ENCODE assay signal across 27 mouse cellular contexts in the genomic region with DNA sequence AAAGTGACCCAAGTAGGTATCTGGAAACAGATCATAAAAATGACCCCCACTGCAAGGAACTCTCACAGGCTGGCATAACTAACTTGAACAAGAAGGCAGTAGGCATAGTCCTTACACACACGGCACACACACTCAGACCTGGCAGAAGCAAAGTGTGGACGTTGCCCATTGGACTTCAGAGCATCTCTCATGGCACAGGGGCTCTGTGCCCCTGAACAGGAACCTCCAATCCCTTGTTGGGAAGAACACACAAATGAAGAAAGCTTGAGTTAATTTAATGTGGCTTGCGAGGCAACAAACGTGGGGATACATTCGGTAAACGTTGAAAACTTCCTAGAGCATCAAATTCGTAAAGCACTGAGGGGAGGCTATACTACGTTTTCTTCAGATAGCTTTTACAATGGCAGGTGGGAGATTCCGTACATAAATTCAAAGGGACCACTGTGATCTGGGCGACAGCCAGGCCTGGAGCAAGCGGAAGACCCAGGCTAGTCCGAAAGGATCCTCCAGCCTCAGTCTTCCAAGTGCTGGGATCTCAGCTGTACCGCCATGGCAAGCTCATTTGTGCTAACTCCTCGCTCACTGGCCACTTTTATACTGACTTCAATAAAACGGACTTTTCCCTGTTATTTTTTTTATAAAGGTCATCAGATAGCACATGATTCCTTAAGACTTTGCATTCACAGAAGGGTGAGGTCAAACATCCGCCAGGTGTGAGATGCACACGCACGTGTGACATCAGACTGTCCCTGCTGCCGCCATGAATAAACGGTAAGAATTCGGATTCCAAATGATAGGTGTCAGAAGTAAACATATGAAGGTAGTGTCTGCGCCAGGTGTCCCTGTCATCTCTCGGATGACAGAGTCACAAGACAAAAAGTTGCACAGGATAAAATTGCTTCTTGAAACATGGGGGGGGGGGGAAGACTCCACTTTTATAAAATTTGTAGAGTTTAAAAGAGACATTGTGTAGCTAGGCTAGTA.
"Had no signal": no experiment of that assay in that cellular context is flagged by ENCODE, and none has a peak within 500 bp of the region (broad histone marks: within the 10 kb centered on the region; RNA-seq: fewer than 3 reads in every experiment).

No protein-coding gene starts in this region.

- H3K4me2 ChIP-seq: embryonic facial prominence, embryonic 12.5 days; embryonic facial prominence, embryonic 13.5 days; embryonic facial prominence, embryonic 15.5 days; forebrain, embryonic 12.5 days; forebrain, embryonic 13.5 days; forebrain, embryonic 15.5 days had no signal

- H3K27me3 ChIP-seq: embryonic facial prominence, embryonic 12.5 days; embryonic facial prominence, embryonic 13.5 days; embryonic facial prominence, embryonic 15.5 days; forebrain, embryonic 12.5 days; forebrain, embryonic 13.5 days; forebrain, embryonic 15.5 days had no signal

- H3K27ac ChIP-seq: embryonic facial prominence, embryonic 10.5 days; embryonic facial prominence, embryonic 12.5 days; embryonic facial prominence, embryonic 13.5 days; embryonic facial prominence, embryonic 15.5 days; forebrain, embryonic 10.5 days; forebrain, embryonic 12.5 days; forebrain, embryonic 13.5 days; forebrain, embryonic 15.5 days; gastrocnemius, adult 2 months; heart, adult 2 months had no signal

- H3K4me3 ChIP-seq: embryonic facial prominence, embryonic 10.5 days; embryonic facial prominence, embryonic 12.5 days; embryonic facial prominence, embryonic 13.5 days; embryonic facial prominence, embryonic 15.5 days; erythroblast, embryonic 14.5 days; forebrain, embryonic 10.5 days; forebrain, embryonic 12.5 days; forebrain, embryonic 13.5 days; forebrain, embryonic 15.5 days; gastrocnemius, adult 2 months; heart, adult 2 months had no signal

- H3K9ac ChIP-seq: embryonic facial prominence, embryonic 12.5 days; embryonic facial prominence, embryonic 13.5 days; embryonic facial prominence, embryonic 15.5 days; forebrain, embryonic 12.5 days; forebrain, embryonic 13.5 days; forebrain, embryonic 15.5 days; forebrain, postnatal 0 days had no signal

- H3K36me3 ChIP-seq: embryonic facial prominence, embryonic 10.5 days; embryonic facial prominence, embryonic 12.5 days; embryonic facial prominence, embryonic 13.5 days; embryonic facial prominence, embryonic 15.5 days; forebrain, embryonic 10.5 days; forebrain, embryonic 12.5 days; forebrain, embryonic 15.5 days had no signal

- DNase-seq: cerebellum, adult 8-10 months; cerebellum, adult 9-10 months; cerebellum, adult 9-11 months; cerebellum, postnatal 10 days; cerebellum, postnatal 14 days; cerebellum, postnatal 25 days; cerebellum, postnatal 36 days; embryo, embryonic 11 days; forebrain, postnatal 0 days; gastrocnemius, adult 2 months; gastrocnemius, postnatal 10 days; gastrocnemius, postnatal 14 days; gastrocnemius, postnatal 25 days; gastrocnemius, postnatal 36 days; heart, adult 18-20 months; heart, adult 2 months had no signal

- H3K4me1 ChIP-seq: embryonic facial prominence, embryonic 12.5 days; forebrain, embryonic 12.5 days had no signal

- ATAC-seq: forebrain, embryonic 13.5 days; forebrain, embryonic 14.5 days; forebrain, embryonic 15.5 days; forebrain, embryonic 16.5 days; forebrain, postnatal 0 days had no signal

- H3K9me3 ChIP-seq: embryonic facial prominence, embryonic 10.5 days; embryonic facial prominence, embryonic 12.5 days; embryonic facial prominence, embryonic 13.5 days; embryonic facial prominence, embryonic 15.5 days; forebrain, embryonic 10.5 days; forebrain, embryonic 12.5 days; forebrain, embryonic 13.5 days; forebrain, embryonic 15.5 days had no signal
